Mouse (Mus musculus): ENCODE results near the gene Svep1.
A peak's percentile ranks its signal among the peaks of the same experiment; 100 is the strongest.

The Svep1 gene

GRCm38 (mm10) chr4:58084155-58084554 lies 122.5 kb downstream of the Svep1 start:
- DNase-seq (ENCODE audit: low read depth): no peak

GRCm38 (mm10) chr4:58082588-58082987 lies 124.1 kb downstream of the Svep1 start:
- peak; percentile 20 for DNase-seq (ENCODE audit: low read depth)

GRCm38 (mm10) chr4:58079631-58080030 lies 127.0 kb downstream of the Svep1 start:
- DNase-seq (ENCODE audit: low read depth): peak; percentile 39

GRCm38 (mm10) chr4:58077950-58078349 lies 128.7 kb downstream of the Svep1 start:
- DNase-seq (ENCODE audit: low read depth): no peak

GRCm38 (mm10) chr4:58077536-58077935 lies 129.1 kb downstream of the Svep1 start:
- no peak for DNase-seq (ENCODE audit: low read depth)

GRCm38 (mm10) chr4:58072888-58073287 lies 133.8 kb downstream of the Svep1 start:
- DNase-seq (ENCODE audit: low read depth): no peak

GRCm38 (mm10) chr4:58068886-58069285 lies 137.8 kb downstream of the Svep1 start:
- no peak for DNase-seq (ENCODE audit: low read depth)

GRCm38 (mm10) chr4:58064721-58065120 lies 141.9 kb downstream of the Svep1 start:
- no peak for DNase-seq (ENCODE audit: low read depth)

- no peak for DNase-seq (ENCODE audit: low read depth)
Measured at GRCm38 (mm10) chr4:58062933-58063332, 143.7 kb downstream of the Svep1 start.

- DNase-seq (ENCODE audit: low read depth): no peak
Measured at GRCm38 (mm10) chr4:58055653-58056052, 151.0 kb downstream of the Svep1 start.

GRCm38 (mm10) chr4:58054441-58054840 lies 152.2 kb downstream of the Svep1 start:
- DNase-seq (ENCODE audit: low read depth): no peak

GRCm38 (mm10) chr4:58050746-58051145 lies 155.9 kb downstream of the Svep1 start:
- no peak for DNase-seq (ENCODE audit: low read depth)

GRCm38 (mm10) chr4:58050276-58050675 lies 156.4 kb downstream of the Svep1 start:
- no peak for DNase-seq (ENCODE audit: low read depth)

- no peak for DNase-seq (ENCODE audit: low read depth)
Measured at GRCm38 (mm10) chr4:58044833-58045232, 161.8 kb downstream of the Svep1 start.

- DNase-seq (ENCODE audit: low read depth): no peak
Measured at GRCm38 (mm10) chr4:58044356-58044755, 162.3 kb downstream of the Svep1 start.

- DNase-seq (ENCODE audit: low read depth): no peak
Measured at GRCm38 (mm10) chr4:58040093-58040492, 166.6 kb downstream of the Svep1 start.

GRCm38 (mm10) chr4:58037096-58037705 lies 169.5 kb downstream of the Svep1 start:
- no peak for DNase-seq (ENCODE audit: low read depth)

GRCm38 (mm10) chr4:58034663-58035062 lies 172.0 kb downstream of the Svep1 start:
- DNase-seq (ENCODE audit: low read depth): no peak

GRCm38 (mm10) chr4:58032714-58033113 lies 173.9 kb downstream of the Svep1 start:
- no peak for DNase-seq (ENCODE audit: low read depth)

- DNase-seq (ENCODE audit: low read depth): no peak
Measured at GRCm38 (mm10) chr4:58009024-58009423, 197.6 kb downstream of the Svep1 start, which contains the start of gene Txndc8. Txndc8 (minus strand) TSS chr4:58009124.

GRCm38 (mm10) chr4:58003501-58003900 lies 203.2 kb downstream of the Svep1 start:
- DNase-seq (ENCODE audit: low read depth): no peak

All from c-Kit-positive CD71-positive TER-119-negative erythroid progenitor cells, embryonic 14.5 days (primary cell).